Mouse (Mus musculus) mouse embryonic stem cell (cell line): ENCODE results near the gene Prdm9.

Experiments
- in situ Hi-C, 2 experiments: fragments of 300-500 bp; cut with MboI; formaldehyde crosslinking; loops; 1 replicate in 1 of 2; 3 replicates in 1 of 2; pipeline ENCODE4 v1.14.3; 2019 to 2020; ENCODE audit warnings: low sequenced_read_pairs in 2 of 2, low pct_unique_long_range_greater_than_20kb in 1 of 2, mixed read lengths in 1 of 2; ENCODE audit not compliant: unreplicated experiment in 1 of 2

Prdm9 gene

GRCm38 (mm10) chr17:15535162-15535800 is 28.9 kb downstream of the Prdm9 start:
- in situ Hi-C loops, result no loop called here

GRCm38 (mm10) chr17:15530141-15530540 is 34.0 kb downstream of the Prdm9 start:
- in situ Hi-C loops, result no loop called here

- in situ Hi-C loops, result no loop called here
Observed at GRCm38 (mm10) chr17:15528887-15529286, 35.3 kb downstream of the Prdm9 start.

GRCm38 (mm10) chr17:15527811-15528136 is 36.4 kb downstream of the Prdm9 start:
- in situ Hi-C loops, result no loop called here

DNA sequence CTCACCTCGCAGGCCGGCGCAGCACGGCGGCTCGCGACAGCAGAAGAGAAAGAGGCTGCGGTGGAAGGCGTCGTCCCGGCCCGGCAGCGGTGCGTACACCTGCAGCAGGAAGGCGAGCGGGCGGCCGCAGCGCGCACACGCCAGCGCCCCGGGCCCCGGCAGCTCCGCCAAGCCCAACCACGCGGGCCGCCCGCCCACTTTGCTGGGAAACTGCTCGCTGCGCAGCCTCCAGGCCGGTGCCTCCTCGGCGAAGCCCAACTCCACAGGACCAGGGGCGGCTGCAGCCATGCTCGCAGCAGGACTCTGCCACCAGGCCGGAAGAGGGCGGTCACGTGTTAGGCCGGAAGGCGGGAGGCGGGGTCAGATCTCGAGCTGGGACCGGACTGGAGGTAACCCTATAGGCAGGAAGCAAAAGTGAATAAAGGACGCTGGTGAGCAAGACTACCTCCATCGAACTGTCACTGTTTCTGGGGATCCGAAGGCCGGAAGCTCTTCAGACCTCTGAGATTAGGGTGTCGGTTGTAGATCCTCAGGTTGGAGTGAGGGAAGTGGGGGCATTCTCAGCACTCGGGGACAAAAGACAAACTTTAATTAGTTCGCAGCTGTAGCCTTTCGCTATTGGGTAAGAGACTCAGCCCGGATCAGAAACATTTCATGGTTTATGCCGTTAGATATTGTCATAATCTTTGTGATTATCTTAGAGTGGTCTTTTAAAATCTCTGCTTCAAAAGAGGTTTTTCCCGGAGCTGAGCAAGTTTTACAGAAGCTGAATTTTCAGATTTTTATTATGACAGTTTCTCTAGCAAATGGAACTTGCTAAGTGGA is 37.0 kb downstream of the Prdm9 start, which contains the start of gene Pdcd2:
Pdcd2 (minus strand) TSS at position 316 of the 825 bp plus-strand sequence.
- in situ Hi-C loops, result no loop called here

DNA sequence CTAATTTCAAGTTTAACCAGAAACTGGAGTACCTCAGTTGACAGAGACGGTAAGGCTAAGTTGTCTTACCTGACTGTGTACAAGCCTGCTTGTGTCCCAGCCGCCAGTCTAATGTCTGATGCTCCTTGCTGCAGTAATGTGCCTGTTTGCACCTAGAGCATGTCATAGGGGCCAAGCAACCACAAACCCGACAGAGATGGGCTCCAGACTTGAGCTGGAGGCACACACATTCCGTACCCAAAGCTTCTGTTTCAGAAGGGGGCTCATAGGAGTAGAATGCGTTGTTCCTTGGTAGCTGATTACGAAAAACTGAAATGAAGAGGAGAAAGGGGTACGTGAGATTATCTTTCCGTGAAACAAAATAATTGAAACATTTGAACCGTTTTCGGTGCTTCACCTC is 37.9 kb downstream of the Prdm9 start:
- in situ Hi-C loops, result no loop called here

DNA sequence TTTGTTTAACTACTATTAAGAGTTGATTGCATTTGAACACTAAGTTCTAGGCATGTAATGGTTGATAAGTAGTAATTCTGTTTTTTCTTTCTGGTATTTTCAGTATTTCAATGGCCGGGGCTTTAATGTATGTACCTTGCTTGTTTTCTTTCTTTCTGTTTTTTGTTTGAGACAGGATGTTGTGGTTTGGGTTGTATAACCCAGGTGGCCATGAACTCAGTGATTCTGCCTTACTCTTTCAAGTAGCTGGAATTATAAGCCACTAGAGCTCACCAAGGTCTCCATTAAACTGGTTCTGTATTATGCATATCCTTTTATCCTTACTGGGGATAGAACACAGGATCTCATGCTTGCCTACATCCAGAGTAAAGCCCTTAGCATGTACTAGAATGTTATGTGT is 45.4 kb downstream of the Prdm9 start:
- in situ Hi-C loops, result no loop called here

GRCm38 (mm10) chr17:15518186-15518585 is 46.0 kb downstream of the Prdm9 start:
- in situ Hi-C loops, result no loop called here

DNA sequence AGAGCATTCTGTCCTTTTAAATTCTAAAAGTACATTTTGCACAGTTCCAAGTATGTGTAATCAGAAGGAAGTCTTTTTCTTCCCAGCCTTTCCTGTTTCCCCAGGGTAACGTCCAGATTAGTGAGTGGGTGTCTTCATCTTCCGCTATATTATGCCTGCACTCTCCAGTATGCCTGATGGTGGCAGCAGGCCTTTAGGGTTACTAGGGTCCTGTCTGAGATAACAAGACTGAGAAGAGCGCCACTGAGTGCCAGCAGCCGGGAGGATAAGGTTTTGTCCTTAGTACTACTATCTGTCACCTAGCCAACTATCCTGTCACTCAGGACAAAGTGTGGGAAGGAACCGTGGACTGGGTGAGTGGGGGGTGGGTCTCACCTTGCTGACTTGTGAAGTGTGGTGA is 46.4 kb downstream of the Prdm9 start:
- in situ Hi-C loops, result no loop called here

DNA sequence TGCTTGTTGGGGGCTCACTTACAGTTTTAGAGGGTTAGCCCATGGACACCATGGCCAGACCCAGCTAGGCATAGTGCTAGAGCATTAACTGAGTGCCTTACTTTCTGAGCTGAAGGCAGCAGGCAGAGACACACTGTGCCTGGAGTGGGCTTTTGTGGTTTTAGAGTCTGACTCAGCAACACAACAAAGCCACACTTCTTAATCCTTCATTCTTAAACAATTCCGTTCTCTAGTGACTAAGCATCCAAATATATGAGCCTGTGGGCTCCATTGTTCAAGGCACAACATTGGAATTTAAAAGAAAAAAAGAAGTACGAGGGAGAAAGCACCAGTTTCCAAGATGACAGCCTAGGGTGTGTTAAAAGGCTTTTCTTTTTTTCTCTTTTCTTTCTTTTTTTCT is 53.5 kb downstream of the Prdm9 start:
- in situ Hi-C loops, result no loop called here

GRCm38 (mm10) chr17:15499656-15500394 is 64.3 kb downstream of the Prdm9 start, which contains the start of the genes Psmb1 and Tbp:
TSS of gene Psmb1 (minus strand) at chr17:15499751.
TSS of gene Tbp (plus strand) at chr17:15499888.
- in situ Hi-C loops, result no loop called here

DNA sequence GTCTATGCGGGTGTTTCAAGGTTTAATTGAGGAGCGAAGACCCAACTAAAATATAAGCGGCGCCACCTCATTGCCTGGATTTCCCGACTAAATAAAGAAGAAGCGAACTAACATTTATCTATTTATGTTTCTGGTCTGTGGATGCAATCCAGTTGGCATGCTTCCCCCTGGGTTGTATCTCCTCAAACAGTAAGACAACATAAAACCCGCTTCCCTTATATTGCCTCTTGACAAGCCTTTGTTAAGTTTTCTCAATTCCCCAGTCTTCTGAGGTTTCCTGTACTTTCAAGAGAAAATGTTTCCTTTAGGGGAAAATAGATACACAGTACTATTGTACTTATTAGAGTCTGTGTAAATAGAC is 65.4 kb downstream of the Prdm9 start:
- in situ Hi-C loops, result no loop called here

DNA sequence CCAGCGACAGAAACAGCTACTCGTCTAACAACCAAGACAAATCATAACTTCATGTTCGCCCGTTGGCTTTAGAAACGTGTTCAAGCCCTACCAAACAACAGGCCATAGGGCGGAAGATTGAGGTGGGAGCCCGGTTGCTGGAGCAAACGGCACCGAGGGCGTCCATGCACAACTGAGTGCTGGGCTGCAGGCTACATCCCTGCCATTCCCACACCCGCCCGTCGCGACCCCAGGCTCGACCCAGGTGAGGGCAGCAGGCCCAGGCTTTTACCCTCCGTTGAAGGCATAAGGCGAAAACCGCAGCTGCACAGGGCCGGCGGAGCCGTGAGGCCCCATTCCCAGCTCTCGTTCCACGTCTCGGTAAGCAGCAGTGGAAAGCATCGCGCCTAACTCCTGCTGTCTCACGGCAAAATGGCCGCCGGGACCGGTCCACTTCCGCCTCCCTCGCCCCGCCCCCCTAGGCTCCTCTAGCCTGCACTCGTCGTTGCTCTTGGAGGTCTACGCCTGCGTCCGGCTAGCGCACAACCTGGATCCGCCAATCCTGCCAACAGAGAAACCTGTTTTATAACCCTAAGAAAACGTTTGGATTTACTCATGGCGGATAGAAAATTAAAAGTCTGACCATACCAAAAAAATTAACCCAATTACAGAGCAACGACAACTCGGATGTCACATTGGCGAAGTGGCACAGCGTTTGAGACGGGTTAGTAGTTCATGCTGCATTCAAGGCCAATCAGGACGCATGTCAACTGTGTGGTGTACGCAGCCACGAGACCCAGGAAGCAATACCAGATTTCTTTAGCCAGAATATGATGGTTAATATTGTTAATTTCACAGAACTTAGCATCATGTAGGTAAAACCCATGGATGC is 66.0 kb downstream of the Prdm9 start:
- in situ Hi-C loops, result no loop called here
